Comparison of ENCODE assay signal across 12 mouse cellular contexts in genomic region chr14:45452148-45452547, GRCm38 (mm10). TPM values are rescaled to one million over a fixed set of nuclear protein-coding genes. Genes with fewer than 3 reads are reported as not detected.
DNase-seq lines count a peak whose midpoint lies in the region; ATAC-seq and TF ChIP-seq lines count a peak whose summit lies in the region.
"Had no signal": no experiment of that assay in that cellular context is flagged by ENCODE, and none has a peak within 500 bp of the region (broad histone marks: within the 10 kb centered on the region; RNA-seq: fewer than 3 reads in every experiment).

No protein-coding gene starts in this region.

- peak overlapping the region; percentile 92 for H3K27ac ChIP-seq in lung, embryonic 14.5 days (ENCODE audit: low read depth)
- H3K27ac ChIP-seq in heart, embryonic 16.5 days (ENCODE audit: low read length), result peak overlapping the region; percentile 77
- 0 out of 2 replicates have a peak overlapping the region, but pooled peaks have one; percentile 10 for H3K27ac ChIP-seq in small intestine, adult 2 months (ENCODE audit: insufficient read depth, low read depth, low read length)
- H3K27ac ChIP-seq: embryonic facial prominence, embryonic 12.5 days; limb, embryonic 13.5 days had no signal

- no peaks in the 10 kb centered on the region for H3K27me3 ChIP-seq in lung, embryonic 14.5 days (ENCODE audit: insufficient read depth, low read length)
- no peaks in the 10 kb centered on the region for H3K27me3 ChIP-seq in heart, embryonic 16.5 days (ENCODE audit: control insufficient read depth, insufficient read depth, low read length)
- H3K27me3 ChIP-seq in small intestine, adult 2 months (ENCODE audit: control insufficient read depth, insufficient read depth, low read length), result no peaks in the 10 kb centered on the region
- H3K27me3 ChIP-seq: embryonic facial prominence, embryonic 12.5 days; limb, embryonic 13.5 days had no signal

- no peak overlapping the region for H3K4me3 ChIP-seq in lung, embryonic 14.5 days (ENCODE audit: low read depth, low read length)
- H3K4me3 ChIP-seq in lung, adult 2 months (replicated peaks; ENCODE audit: extremely low read depth, low read depth, low read length), result no peak overlapping the region
- no peak overlapping the region for H3K4me3 ChIP-seq in heart, embryonic 16.5 days (ENCODE audit: low read length)
- H3K4me3 ChIP-seq in small intestine, adult 2 months (ENCODE audit: low read depth, low read length), result no peak overlapping the region
- H3K4me3 ChIP-seq: embryonic facial prominence, embryonic 12.5 days; limb, embryonic 13.5 days had no signal

- H3K9me3 ChIP-seq in lung, embryonic 14.5 days (ENCODE audit: low read depth, low read length), result no peaks in the 10 kb centered on the region
- H3K9me3 ChIP-seq in heart, embryonic 16.5 days (replicated peaks; ENCODE audit: control insufficient read depth, low read length), result no peaks in the 10 kb centered on the region
- H3K9me3 ChIP-seq: embryonic facial prominence, embryonic 12.5 days; limb, embryonic 13.5 days had no signal

- no peak overlapping the region for H3K4me2 ChIP-seq in lung, embryonic 14.5 days
- H3K4me2 ChIP-seq in heart, embryonic 16.5 days (ENCODE audit: low read depth, low read length), result no peak overlapping the region
- H3K4me2 ChIP-seq: embryonic facial prominence, embryonic 12.5 days; limb, embryonic 13.5 days had no signal

- DNase-seq in lung, embryonic 14.5 days, result peak; percentile 79
- DNase-seq in lung, adult 2 months, result no peak
- DNase-seq in kidney, postnatal 4 days, result peak; percentile 56 to 67
- DNase-seq in ovary, adult 18-20 months (ENCODE audit: low spot score), result no peak
- DNase-seq in spleen, adult 18-20 months, result no peak
- no peak for DNase-seq in c-Kit-positive CD71-positive TER-119-positive erythroid progenitor cells, embryonic 14.5 days (ENCODE audit: low spot score)
- DNase-seq: thymus, postnatal 36 days had no signal

- H3K4me1 ChIP-seq in lung, embryonic 14.5 days (ENCODE audit: insufficient read depth), result peaks cover 24% of the 10 kb centered on the region
- peaks cover 16% of the 10 kb centered on the region for H3K4me1 ChIP-seq in lung, adult 2 months (ENCODE audit: control insufficient read depth, insufficient read depth, low read length)
- peaks cover 50% of the 10 kb centered on the region for H3K4me1 ChIP-seq in heart, embryonic 16.5 days (ENCODE audit: control insufficient read depth, insufficient read depth, low read length)
- H3K4me1 ChIP-seq in small intestine, adult 2 months (ENCODE audit: control insufficient read depth, insufficient read depth, insufficient read length, low read length), result 0 out of 2 replicates have a peak, but pooled peaks cover 3% of the 10 kb centered on the region

- TF ChIP-seq POLR2A in lung, adult 2 months (IDR thresholded peaks at IDR 0.05; ENCODE audit: borderline replicate concordance, extremely low read depth, low read depth, low read length), result no peak
- TF ChIP-seq POLR2A in small intestine, adult 2 months (IDR thresholded peaks at IDR 0.05; ENCODE audit: low read depth, low read length), result no peak

- WGBS in lung, embryonic 14.5 days, result 29% methylated on average over 4 of the region's 4 CpGs
- 46% methylated on average over 4 of the region's 4 CpGs for WGBS in lung, adult 2 months
- whole genome bisulfite sequencing in heart, embryonic 16.5 days, result 25% methylated on average over 4 of the region's 4 CpGs
- 50% methylated on average over 4 of the region's 4 CpGs for WGBS in small intestine, adult 2 months

- no peaks in the 10 kb centered on the region for H3K36me3 ChIP-seq in lung, embryonic 14.5 days (ENCODE audit: insufficient read depth)
- H3K36me3 ChIP-seq in heart, embryonic 16.5 days (ENCODE audit: control insufficient read depth, insufficient read depth), result no peaks in the 10 kb centered on the region
- no peaks in the 10 kb centered on the region for H3K36me3 ChIP-seq in small intestine, adult 2 months (ENCODE audit: control insufficient read depth, insufficient read depth, low read length)
- H3K36me3 ChIP-seq: embryonic facial prominence, embryonic 12.5 days; limb, embryonic 13.5 days had no signal

- TF ChIP-seq CTCF in lung, embryonic 14.5 days (IDR thresholded peaks at IDR 0.05; ENCODE audit: low read depth), result no peak
- no peak for TF ChIP-seq CTCF in lung, adult 2 months (IDR thresholded peaks at IDR 0.05; ENCODE audit: insufficient read depth, low read length)
- TF ChIP-seq CTCF in small intestine, adult 2 months (IDR thresholded peaks at IDR 0.05; ENCODE audit: extremely low read depth, insufficient read length, insufficient replicate concordance, low read depth, low read length), result no peak

- peak; percentile 35; the same call in 1 of the 2 replicates for ATAC-seq in lung, embryonic 14.5 days (ENCODE audit: insufficient read depth)
- no peak for ATAC-seq in heart, embryonic 16.5 days (replicated peaks; ENCODE audit: extremely low read depth, insufficient read depth, low FRiP score)
- ATAC-seq: CD4-positive, CD25-positive, alpha-beta regulatory T cell, adult 4 months had no signal

- H3K9ac ChIP-seq in lung, embryonic 14.5 days, result no peak overlapping the region
- peak overlapping the region; percentile 17; the same call in 1 of the 2 replicates for H3K9ac ChIP-seq in heart, embryonic 16.5 days (ENCODE audit: low read length)
- H3K9ac ChIP-seq: embryonic facial prominence, embryonic 12.5 days; limb, embryonic 13.5 days had no signal

RNA-seq across cellular contexts. Expression of gene Gnpnat1, which starts 47.4 kb away (rescaled TPM):
- 54.9 and 57.3 TPM in 2 replicates for polyA plus RNA-seq in lung, embryonic 14.5 days (2014; fragmentation: Nextera tagmentation; extraction: Ambion mirVana)
- polyA plus RNA-seq in lung, adult 2 months (2012; rRNA removed), result 3.2 and 3.7 TPM in 2 replicates
- 22.6 and 23.6 TPM in 2 replicates for polyA plus RNA-seq in heart, embryonic 16.5 days (2015; fragmentation: Nextera tagmentation; extraction: Ambion mirVana)
- 0.79 and 1.2 TPM in 2 replicates for polyA plus RNA-seq in small intestine, adult 2 months (2012; rRNA removed)

Comparison
In these comparisons a context has a peak if more than half of its experiments do, and no peak if none do; other contexts are left out.
1. DNase-seq: peak in lung, embryonic 14.5 days (single experiment) and kidney, postnatal 4 days (2 of 2); none in lung, adult 2 months (single experiment), ovary, adult 18-20 months (single experiment), spleen, adult 18-20 months (0 of 2) and c-Kit-positive CD71-positive TER-119-positive erythroid progenitor cells, embryonic 14.5 days (single experiment).
2. H3K27ac ChIP-seq: peak in every context shown above with its lines; median percentile 92 in lung, embryonic 14.5 days; 77 in heart, embryonic 16.5 days; 10 in small intestine, adult 2 months.